Mouse (Mus musculus) hematopoietic stem cell, adult 5-6 weeks (primary cell): ENCODE results near the gene Eya4. TPM values are rescaled to one million over a fixed set of nuclear protein-coding genes. Genes with fewer than 3 reads are reported as not detected.

ENCODE experiments used
- ATAC-seq, 2 experiments: fragments of 125-278 bp in 1 of 2; replicated peaks in 1 of 2; 2 replicates each; pipeline ENCODE4 v1.8.0; 2016 to 2017; ENCODE audit warnings: inconsistent platforms in 2 of 2, mild to moderate bottlenecking in 2 of 2, moderate number of reproducible peaks in 2 of 2, low read depth in 1 of 2, moderate TSS enrichment in 1 of 2; ENCODE audit not compliant: low FRiP score in 2 of 2, poor library complexity in 2 of 2, severe bottlenecking in 2 of 2, insufficient read depth in 1 of 2, low TSS enrichment in 1 of 2
- total RNA-seq: library from RNA; stranded (forward); fragments of 172-1452, 232-1000 nt; gene quantifications from 2 replicates; pipeline ENCODE4 v1.2.3, GENCODE M21; 2017

Gene Eya4
- total RNA-seq, 1 experiment from 2014 or later: 0.40 TPM

DNA sequence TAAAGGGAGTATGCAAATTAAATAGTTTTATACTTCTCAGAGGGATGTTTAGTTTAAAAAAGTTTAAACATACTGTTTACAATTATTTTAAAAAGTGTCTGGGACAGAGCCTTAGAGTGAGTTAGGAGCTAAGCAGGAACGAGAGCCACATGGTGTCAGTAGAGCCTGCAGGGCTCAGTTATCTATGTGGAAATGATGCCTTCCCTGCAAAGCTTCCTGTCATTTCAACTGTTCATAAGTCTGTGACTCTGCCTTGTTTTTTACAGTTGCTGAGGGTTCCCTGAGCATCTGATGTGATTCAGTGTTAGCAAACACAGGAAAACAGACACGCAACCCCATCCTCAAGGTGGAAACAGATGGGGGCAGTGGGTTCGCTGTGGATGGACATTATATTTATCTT lies 235.3 kb downstream of the Eya4 start:
- no peak for ATAC-seq

DNA sequence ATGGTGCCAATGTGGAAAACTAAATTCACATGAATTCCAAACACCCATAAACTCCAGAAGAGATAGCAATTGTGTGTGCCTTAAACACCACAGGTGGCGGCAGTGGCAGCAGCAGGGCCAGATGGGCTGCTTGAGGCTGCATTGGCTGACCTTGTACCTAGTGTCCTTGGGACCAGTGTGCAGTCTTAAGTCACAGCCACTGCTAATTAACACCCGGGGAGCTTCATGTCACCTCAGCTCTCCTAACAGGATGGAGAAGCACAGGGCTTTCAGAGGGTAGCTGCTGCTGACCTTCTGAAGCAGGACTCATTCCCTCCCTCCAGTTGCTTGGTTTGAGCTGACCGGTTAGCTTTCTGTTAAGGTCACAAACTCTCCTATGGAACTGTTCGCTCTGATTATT lies 242.5 kb downstream of the Eya4 start:
- ATAC-seq: no peak

- ATAC-seq: no peak
Measured at GRCm38 (mm10) chr10:23092517-23092916, 258.1 kb downstream of the Eya4 start.

GRCm38 (mm10) chr10:23091552-23091951 lies 259.0 kb downstream of the Eya4 start:
- no peak for ATAC-seq

- ATAC-seq: no peak
Measured at GRCm38 (mm10) chr10:23090323-23090722, 260.3 kb downstream of the Eya4 start.

DNA sequence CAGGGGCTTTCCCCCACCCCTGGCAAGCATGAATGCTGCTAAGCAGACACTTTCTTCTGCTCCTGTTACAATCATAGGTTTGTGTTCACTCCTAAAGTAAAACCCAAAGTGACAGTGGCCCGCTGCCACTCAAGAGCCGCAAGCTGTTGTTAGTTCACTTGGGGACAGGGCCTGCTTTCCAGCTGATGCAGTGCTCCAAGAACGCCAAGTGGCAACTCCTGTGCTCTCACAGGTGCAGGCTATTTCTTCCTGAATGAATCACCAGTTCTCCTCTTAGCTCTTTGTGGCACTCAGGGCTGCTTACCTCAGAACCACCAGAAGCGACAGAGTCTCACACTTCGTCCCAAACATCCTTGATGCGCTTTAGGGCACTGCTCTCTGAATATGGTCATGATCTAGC lies 261.3 kb downstream of the Eya4 start:
- ATAC-seq: no peak

DNA sequence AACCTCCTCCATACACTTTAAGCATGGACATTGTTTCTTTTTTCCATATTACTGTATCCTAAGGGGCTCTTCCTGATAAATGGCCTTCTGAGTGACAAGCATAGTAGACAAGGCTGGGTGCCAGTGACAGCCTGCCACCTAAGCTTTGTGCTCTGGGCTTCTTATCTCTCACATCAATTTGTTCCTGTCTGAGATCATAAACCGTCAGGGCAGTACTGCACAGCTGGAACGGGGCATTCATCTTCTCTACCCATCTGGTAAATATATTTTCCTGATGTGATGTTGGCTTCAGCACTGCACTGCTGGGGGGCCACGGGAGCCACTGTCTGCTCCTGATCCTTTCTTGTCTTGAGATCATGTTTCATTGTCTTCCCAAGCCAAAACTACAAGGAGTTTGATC lies 261.8 kb downstream of the Eya4 start:
- no peak for ATAC-seq

GRCm38 (mm10) chr10:23086352-23087215 lies 264.0 kb downstream of the Eya4 start:
- no peak for ATAC-seq

- no peak for ATAC-seq
Measured at GRCm38 (mm10) chr10:23081548-23081828, 269.1 kb downstream of the Eya4 start.

GRCm38 (mm10) chr10:23080749-23081547 lies 269.6 kb downstream of the Eya4 start:
- ATAC-seq: peak; percentile 48 to 65; a peak in 2 of 4 replicates

GRCm38 (mm10) chr10:23076691-23077385 lies 273.7 kb downstream of the Eya4 start:
- no peak for ATAC-seq

DNA sequence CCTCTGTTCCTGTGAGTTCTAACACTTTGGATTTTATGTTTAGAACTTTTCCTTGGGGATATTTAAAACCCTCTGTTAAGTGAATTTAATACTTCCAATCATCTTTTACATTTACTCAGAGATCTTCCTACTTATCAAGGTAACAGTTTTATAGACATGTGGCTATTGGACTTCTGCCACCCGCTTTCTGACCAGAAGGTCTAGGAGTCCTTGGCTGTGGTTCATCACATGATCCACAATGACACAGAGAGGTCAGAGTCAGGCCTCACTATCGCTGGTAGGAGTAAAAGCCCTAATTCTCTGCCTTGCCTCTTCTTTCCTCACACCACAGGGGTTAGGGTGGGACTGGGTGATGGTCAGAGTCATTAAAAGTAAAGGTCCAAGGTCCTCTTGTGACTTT lies 277.2 kb downstream of the Eya4 start:
- no peak for ATAC-seq

DNA sequence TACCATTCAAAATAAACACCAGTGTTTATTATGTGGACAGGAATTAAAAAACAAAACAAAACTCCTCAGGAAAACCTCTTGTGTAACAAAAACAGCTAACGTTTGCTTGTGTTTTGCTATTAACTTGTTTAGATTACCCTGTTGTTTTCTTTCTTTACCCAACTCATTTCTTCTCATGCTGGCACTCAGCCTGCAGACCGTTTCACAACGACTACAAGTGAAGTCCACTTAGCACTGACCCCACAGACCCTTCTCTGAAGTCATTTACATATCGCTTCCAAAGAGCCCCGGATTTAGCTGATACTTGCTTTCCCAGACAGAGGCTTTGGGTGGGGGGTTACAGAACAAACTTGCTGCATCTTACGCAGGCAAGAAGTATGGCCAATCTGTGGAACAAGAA lies 286.9 kb downstream of the Eya4 start:
- no peak for ATAC-seq

- ATAC-seq: no peak
Measured at GRCm38 (mm10) chr10:23062719-23063118, 287.9 kb downstream of the Eya4 start.

DNA sequence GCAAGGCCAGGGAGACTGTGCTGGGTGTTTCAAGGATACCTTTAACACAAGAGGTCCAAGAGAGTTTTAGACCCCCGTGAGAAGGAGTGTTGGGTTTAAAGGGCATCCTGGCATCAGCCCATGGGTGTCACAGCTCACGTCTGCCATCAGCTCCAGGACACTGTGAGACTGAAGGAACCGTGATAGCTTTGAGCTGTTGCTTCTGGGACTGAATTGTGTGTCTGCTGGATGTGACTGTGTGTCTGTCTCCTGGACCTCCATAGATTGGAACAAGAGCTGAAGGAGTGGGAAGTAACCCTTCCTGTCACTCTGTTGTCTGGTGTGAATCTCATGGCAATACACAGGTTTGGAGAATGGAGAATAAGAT lies 289.9 kb downstream of the Eya4 start:
- no peak for ATAC-seq

DNA sequence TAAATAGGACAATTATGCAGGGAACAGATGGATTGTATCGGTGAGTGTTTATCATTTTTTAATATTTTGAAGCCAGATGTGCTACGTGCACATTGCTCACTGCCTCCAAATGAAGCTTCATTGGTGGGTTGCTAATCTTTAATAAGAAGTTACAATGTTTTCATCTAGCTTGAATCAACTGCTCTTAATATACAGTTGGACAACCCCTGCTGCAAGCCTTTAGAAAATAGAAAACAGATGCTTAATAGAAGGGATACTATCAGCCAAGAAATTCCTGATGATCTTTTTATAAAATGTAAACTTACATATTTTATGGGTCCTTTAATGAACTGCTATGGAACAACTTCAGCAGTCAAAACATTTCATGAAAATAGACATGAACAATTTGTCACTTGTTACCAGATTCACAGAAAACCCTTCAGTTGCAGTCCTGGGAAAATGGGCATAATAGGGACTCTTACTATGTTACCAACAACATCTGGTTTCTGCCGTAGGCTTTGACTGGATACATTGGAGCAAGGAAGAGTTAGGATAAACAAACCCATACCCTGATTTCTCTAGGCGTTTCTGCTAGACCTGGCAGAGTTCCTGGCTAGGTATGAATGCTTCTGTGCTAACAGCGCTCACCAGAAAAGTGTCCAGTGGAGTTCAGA lies 290.4 kb downstream of the Eya4 start:
- ATAC-seq: no peak

DNA sequence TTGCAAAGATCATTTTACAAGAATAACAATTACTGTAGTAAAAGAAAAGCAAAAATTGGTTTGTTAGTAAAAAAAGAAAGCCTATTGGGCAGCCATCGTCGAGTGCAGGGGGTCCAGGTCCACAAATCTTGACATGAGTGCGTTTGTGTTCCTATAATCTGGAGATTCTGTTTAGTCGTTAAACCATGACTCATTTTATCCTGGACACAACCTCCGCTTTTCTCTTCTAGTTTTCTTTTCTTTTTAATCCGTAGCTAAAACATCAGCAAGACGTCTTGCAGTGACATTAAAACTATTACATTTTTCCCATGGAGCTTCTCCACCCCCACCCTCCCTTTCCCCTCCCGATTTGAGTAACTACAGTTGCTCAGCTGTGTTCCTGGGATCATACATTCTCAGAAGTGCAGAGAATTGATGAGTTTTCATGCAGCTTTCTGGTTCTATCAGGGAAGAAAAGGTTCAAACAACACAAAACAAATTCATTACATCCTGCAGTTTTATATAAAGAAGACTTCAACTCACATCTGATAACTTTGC lies 297.1 kb downstream of the Eya4 start:
- ATAC-seq: no peak
